Mouse (Mus musculus): ENCODE data around the gene Fam206a.

The Fam206a gene

DNA sequence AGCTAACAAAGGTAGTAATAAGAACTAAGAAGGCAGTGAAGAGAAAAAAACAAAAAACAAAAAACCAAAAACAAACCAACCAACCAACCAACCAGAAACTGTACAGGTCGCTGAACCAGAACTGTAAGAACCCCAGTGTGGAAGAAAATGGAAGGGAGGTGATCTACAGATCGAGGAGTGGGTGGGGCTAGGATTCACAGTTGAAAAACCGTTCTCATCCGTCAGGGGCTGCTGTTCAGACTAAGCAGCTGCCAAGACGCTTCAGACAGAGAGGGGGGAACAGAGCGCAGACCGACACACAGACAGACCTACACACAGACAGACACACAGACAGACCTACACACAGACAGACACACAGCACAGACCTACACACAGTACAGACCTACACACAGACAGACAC lies 40.4 kb downstream of the Fam206a start:
- DNase-seq (ENCODE audit: extremely low spot score, low read depth, low spot score) = no peak

DNA sequence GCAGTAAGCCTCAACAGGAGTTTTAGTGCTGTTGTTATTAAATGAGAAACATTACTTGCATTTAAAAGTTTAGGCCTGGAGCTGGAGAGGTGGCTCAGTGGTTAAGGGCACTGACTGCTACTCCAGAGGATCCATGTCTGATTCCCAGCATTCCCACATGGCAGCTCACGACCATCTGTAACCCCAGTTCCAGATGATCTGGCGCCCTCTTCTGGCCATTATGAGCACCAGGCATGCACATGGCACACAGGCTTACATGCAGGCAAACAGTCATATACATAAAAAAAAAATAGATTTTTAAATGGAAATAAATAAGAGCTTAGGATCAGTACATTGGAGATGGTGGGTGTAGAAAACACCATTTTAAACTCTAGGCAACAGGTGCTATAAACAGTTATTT lies 41.8 kb downstream of the Fam206a start:
- no peak for DNase-seq (ENCODE audit: extremely low spot score, low read depth, low spot score)

DNA sequence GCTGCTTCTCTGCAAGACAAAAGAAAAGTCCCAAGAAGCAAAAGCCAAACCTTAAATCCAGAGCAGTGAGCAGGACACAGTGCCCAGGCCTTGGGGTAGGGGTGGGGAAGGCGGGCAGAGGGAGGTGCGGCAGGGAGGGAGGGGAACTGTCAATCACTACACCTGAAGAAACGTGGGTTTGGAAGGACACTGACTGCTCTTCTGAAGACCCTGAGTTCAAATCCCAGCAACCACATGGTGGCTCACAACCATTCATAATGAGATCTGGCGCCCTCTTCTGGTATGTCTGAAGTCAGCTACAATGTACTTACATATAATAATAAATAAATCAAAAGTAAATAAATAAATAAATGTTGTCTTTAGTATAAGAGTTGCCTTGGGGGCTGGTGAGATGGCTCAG lies 42.8 kb downstream of the Fam206a start:
- DNase-seq (ENCODE audit: extremely low spot score, low read depth, low spot score) = no peak

DNA sequence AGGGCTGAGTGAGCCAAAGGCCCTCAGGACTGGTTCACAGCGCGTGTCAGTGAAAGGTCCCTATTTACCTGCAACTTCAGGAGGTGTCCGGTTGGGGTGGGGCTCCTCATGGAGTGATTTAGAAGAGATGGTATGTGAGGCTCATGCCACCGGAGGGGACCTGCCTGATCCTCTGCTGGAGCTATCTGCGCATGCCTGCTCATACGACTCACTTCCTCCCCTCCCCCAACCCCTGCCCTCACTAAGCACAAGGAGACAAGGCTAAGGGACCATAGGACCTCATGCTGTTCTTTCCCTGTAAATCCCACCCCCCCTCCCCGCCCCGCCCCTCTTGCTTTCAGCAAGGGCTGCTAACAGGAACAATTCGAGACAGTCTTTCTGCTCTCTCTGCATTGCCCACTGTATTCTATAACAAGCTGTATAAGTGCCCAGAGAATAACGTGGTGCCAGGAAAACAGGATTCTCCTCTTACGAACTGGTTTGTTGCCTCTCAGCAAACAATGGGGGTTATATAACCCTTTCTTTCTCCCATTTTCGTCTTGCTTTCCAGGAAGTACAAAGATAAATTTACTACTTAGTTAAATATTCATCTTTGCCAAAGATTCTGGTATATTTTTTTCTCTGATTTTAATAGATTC lies 43.9 kb downstream of the Fam206a start:
- no peak for DNase-seq (ENCODE audit: extremely low spot score, low read depth, low spot score)

DNA sequence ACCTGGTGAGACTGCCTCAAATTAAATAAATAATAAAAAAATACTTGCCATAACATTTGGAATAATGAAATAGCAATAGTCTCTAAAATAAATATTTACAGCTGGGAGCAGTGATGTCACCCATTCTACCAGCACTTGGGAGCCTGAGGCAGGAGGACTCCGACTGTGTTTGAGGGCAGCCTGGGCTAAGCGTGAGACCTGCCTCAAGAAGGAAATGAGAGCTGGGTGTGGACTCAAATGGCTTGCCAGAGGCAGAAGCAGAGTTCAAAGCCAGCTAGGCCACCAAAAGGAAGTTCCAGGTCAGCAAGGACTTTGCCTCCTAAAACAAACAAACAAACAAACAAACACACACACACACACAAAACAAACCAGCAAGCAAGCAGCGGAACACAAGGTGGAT lies 45.3 kb downstream of the Fam206a start:
- no peak for DNase-seq (ENCODE audit: extremely low spot score, low read depth, low spot score)

DNA sequence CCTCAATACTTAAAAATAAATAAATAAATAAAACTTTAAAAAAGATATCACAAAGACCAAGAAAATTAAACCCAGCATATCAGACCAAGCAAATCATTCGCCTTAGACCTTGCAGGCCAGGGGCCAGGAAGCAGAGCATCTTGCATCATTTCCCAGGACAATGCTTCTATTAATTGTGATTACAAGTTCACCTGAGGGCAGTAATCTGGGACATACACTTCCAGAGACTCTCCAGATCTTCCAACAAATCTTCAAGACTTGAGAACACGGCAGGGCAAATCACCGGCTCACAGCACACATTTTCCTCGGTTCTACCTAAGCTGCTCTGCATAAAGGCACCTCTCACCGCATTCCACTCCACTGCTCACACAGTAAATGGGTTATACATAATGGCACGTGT lies 45.9 kb downstream of the Fam206a start:
- DNase-seq (ENCODE audit: extremely low spot score, low read depth, low spot score) = no peak

DNA sequence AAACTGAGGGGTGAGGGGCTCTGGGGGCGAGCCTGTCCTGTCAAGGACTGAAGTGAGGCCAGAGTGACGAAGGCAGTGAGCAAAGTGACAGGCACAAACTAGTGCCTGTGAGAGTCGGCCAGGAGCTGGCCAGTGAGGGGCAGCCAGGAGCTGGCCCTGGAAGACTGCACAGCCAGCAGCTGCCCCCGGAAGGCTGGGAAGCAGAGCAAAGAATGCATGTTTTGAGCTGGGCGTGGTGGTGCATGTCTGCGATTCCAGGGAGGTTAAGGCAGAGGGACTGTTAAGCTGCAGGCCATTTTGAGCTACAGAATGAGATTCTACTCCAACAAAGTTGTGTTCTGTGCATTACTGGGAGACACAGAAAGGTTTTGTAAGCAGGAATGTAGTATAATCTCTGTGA lies 48.6 kb downstream of the Fam206a start:
- no peak for DNase-seq (ENCODE audit: extremely low spot score, low read depth, low spot score)

DNA sequence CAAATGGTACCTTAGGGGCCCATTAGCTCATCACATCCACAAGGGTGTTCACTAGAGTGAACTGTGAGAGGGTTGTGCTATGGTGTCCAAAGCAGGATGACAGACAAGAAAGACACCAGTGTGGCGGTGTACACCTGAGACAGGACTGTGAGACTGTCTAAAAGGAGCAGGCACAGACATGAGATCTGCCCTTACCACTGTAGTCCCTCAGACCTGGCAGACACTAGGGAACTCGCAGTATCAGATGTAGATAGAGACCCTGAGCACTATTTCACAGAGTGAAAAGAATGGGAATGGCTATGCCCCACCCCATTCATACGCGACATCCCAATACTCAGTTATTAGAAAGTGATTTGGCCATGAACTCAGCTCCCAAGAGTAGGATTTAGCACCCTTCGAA lies 53.8 kb downstream of the Fam206a start:
- DNase-seq (ENCODE audit: extremely low spot score, low read depth, low spot score) = no peak

DNA sequence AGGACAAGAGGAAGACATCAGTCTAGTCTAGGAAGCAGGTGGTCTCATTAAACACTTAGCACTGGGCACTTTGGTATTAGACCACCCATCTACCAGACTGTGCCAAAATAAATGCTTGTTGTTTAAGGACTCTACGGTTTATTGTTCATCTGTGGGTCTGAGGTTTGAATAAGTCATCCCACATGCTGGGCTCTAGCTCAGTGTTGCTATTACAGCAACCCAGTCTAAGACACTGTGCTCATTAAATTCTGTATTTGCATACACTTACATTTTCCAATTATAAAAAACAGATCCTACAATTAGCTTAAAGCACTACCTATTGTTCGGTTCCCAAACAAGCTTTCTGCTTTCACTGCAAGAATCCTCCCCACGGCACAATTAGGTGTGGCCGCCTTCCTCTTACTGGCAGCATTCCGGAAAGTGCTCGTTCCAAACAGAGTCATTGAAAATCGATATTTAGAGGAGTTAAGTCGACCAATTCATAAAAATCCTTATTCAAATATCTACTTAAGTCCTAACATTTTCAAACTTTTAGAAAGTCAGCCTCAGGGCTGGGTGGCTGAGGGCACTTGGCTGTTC lies 54.3 kb downstream of the Fam206a start:
- no peak for DNase-seq (ENCODE audit: extremely low spot score, low read depth, low spot score)

DNA sequence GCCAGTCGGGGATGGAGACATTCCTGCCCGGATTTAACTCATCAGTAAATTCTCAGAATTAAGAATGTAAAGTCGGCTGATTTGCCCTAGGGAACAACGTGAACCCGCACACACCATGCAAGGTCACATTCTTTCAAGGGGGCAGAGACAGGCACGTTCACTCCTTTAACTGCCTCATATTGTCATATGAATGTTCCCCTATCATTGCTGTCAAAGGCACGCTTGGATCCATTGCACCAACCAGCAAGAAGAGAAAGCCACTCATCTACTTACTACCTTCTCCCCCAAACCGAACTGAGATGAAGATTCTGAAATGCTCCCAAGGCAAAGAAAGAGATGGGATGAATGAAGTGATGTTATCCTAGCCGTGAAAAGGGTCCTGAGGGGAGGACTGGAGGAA lies 56.6 kb downstream of the Fam206a start:
- no peak for DNase-seq (ENCODE audit: extremely low spot score, low read depth, low spot score)

Data from hindlimb bud, embryonic 11.5 days (tissue).